Mouse (Mus musculus) MEL (cell line): ENCODE measurements around the gene Cdkn2d. TPM values are rescaled to one million over a fixed set of nuclear protein-coding genes. Genes with fewer than 3 reads are reported as not detected.

Experiments
- DNase-seq: peaks from one replicate; pipeline ENCODE4 v3.0.0; 2011; ENCODE audit warnings: low read depth, low spot score
- H3K27ac ChIP-seq: 2 replicates; pipeline ENCODE4 v1.5.1; 2012; ENCODE audit warnings: low read depth, mild to moderate bottlenecking, control low read depth, low read length, moderate library complexity; ENCODE audit not compliant: control insufficient read depth
- H3K27me3 ChIP-seq, 2 experiments: fragments of 150-350 bp in 1 of 2; sonication (generic) in 1 of 2; 2 replicates each; pipeline ENCODE4 v1.6.1; 2012; ENCODE audit warnings: low read length in 2 of 2, mild to moderate bottlenecking in 2 of 2, improper control_type of control experiment in 1 of 2, moderate library complexity in 1 of 2; ENCODE audit not compliant: insufficient read depth in 2 of 2, control insufficient read depth in 1 of 2
- H3K36me3 ChIP-seq, 2 experiments: 2 replicates each; pipeline ENCODE4 v1.6.1; 2012 to 2014; ENCODE audit warnings: low read length in 2 of 2, improper control_type of control experiment in 1 of 2, inconsistent platforms in 1 of 2, mild to moderate bottlenecking in 1 of 2; ENCODE audit not compliant: insufficient read depth in 2 of 2, control insufficient read depth in 1 of 2
- H3K4me1 ChIP-seq, 2 experiments: fragments of 150-350 bp in 1 of 2; sonication (generic) in 1 of 2; 2 replicates each; pipeline ENCODE4 v1.6.1; 2012; ENCODE audit warnings: low read length in 2 of 2, improper control_type of control experiment in 1 of 2, mild to moderate bottlenecking in 1 of 2; ENCODE audit not compliant: insufficient read depth in 2 of 2, control insufficient read depth in 1 of 2
- H3K4me3 ChIP-seq, 2 experiments: fragments of 150-350 bp in 1 of 2; sonication (generic) in 1 of 2; 2 replicates each; pipeline ENCODE4 v1.5.1; 2012; ENCODE audit warnings: low read depth in 2 of 2, low read length in 2 of 2, mild to moderate bottlenecking in 2 of 2, moderate library complexity in 2 of 2, control low read depth in 1 of 2, improper control_type of control experiment in 1 of 2; ENCODE audit not compliant: control insufficient read depth in 1 of 2, insufficient read depth in 1 of 2
- H3K79me2 ChIP-seq: 2 replicates; pipeline ENCODE4 v1.6.1; 2012; ENCODE audit warnings: mild to moderate bottlenecking, low read length, moderate library complexity; ENCODE audit not compliant: control insufficient read depth, poor library complexity, insufficient read depth
- H3K9ac ChIP-seq: 2 replicates; pipeline ENCODE4 v1.6.1; 2012; ENCODE audit warnings: low read depth, mild to moderate bottlenecking, control low read depth, low read length, moderate library complexity; ENCODE audit not compliant: control insufficient read depth, poor library complexity, severe bottlenecking
- H3K9me3 ChIP-seq: fragments of 150-350 bp; sonication (generic); replicated peaks from 2 replicates; pipeline ENCODE4 v1.6.1; 2012; ENCODE audit warnings: mild to moderate bottlenecking, low read length, improper control_type of control experiment, moderate library complexity; ENCODE audit not compliant: insufficient read depth
- CHD2 ChIP-seq: IDR thresholded peaks from 2 replicates; pipeline ENCODE4 v1.6.1; 2011; ENCODE audit warnings: low read length, improper control_type of control experiment
- E2F4 ChIP-seq: IDR thresholded peaks from 2 replicates; pipeline ENCODE4 v1.6.1; 2011; ENCODE audit warnings: low read depth, low read length, improper control_type of control experiment, borderline replicate concordance
- ELF1 ChIP-seq: IDR thresholded peaks from 2 replicates; pipeline ENCODE4 v1.6.1; 2014; ENCODE audit warnings: low read depth, mild to moderate bottlenecking, inconsistent platforms, low read length, improper control_type of control experiment, moderate library complexity
- EP300 ChIP-seq, 2 experiments: IDR thresholded peaks; 2 replicates each; pipeline ENCODE4 v1.6.1; 2011; ENCODE audit warnings: improper control_type of control experiment in 2 of 2, low read length in 2 of 2, low read depth in 1 of 2, mild to moderate bottlenecking in 1 of 2
- ETS1 ChIP-seq: IDR thresholded peaks from 2 replicates; pipeline ENCODE4 v1.6.1; 2012; ENCODE audit warnings: low read depth, mild to moderate bottlenecking, inconsistent platforms, low read length, improper control_type of control experiment, moderate library complexity
- GATA1 ChIP-seq: IDR thresholded peaks from 2 replicates; pipeline ENCODE4 v1.6.1; 2011; ENCODE audit warnings: low read depth, low read length, improper control_type of control experiment
- KAT2A ChIP-seq: conservative IDR thresholded peaks from 2 replicates; pipeline ENCODE4 v1.6.1; 2012; ENCODE audit warnings: low read depth, low read length, improper control_type of control experiment, inconsistent platforms
- MAFK ChIP-seq: IDR thresholded peaks from 2 replicates; pipeline ENCODE4 v1.6.1; 2011; ENCODE audit warnings: low read depth, mild to moderate bottlenecking, low read length, improper control_type of control experiment, borderline replicate concordance
- MAX ChIP-seq: IDR thresholded peaks from 2 replicates; pipeline ENCODE4 v1.6.1; 2011; ENCODE audit warnings: low read length, improper control_type of control experiment
- MAZ ChIP-seq: IDR thresholded peaks from 2 replicates; pipeline ENCODE4 v1.6.1; 2012; ENCODE audit warnings: low read depth, mild to moderate bottlenecking, inconsistent platforms, low read length, improper control_type of control experiment
- MEF2A ChIP-seq: IDR thresholded peaks from 2 replicates; pipeline ENCODE4 v1.6.1; 2014; ENCODE audit warnings: low read depth, mild to moderate bottlenecking, inconsistent platforms, low read length, improper control_type of control experiment; ENCODE audit not compliant: poor library complexity, insufficient replicate concordance, severe bottlenecking; ENCODE audit errors: extremely low read depth
- MXI1 ChIP-seq: IDR thresholded peaks from 2 replicates; pipeline ENCODE4 v1.6.1; 2011; ENCODE audit warnings: mild to moderate bottlenecking, low read depth, low read length, improper control_type of control experiment
- MYB ChIP-seq: IDR thresholded peaks from 2 replicates; pipeline ENCODE4 v1.6.1; 2011; ENCODE audit warnings: mild to moderate bottlenecking, low read depth, low read length, improper control_type of control experiment
- MYC ChIP-seq: IDR thresholded peaks from 2 replicates; pipeline ENCODE4 v1.6.1; 2011; ENCODE audit warnings: low read depth, mild to moderate bottlenecking, low read length, improper control_type of control experiment, moderate library complexity
- NELFE ChIP-seq: IDR thresholded peaks from 2 replicates; pipeline ENCODE4 v1.6.1; 2011; ENCODE audit warnings: low read depth, low read length, improper control_type of control experiment
- NRF1 ChIP-seq: IDR thresholded peaks from 2 replicates; pipeline ENCODE4 v1.6.1; 2014; ENCODE audit warnings: low read depth, mild to moderate bottlenecking, inconsistent platforms, low read length, improper control_type of control experiment, moderate library complexity; ENCODE audit not compliant: poor library complexity, insufficient read depth, severe bottlenecking
- POLR2AphosphoS2 ChIP-seq: IDR thresholded peaks from 2 replicates; pipeline ENCODE4 v1.6.1; 2011; ENCODE audit warnings: low read length, improper control_type of control experiment
- POLR2AphosphoS5 ChIP-seq: IDR thresholded peaks from 2 replicates; pipeline ENCODE4 v1.6.1; 2012; ENCODE audit warnings: low read depth, borderline replicate concordance, mild to moderate bottlenecking, inconsistent platforms, low read length, moderate library complexity, mixed read lengths
- UBTF ChIP-seq: IDR thresholded peaks from 2 replicates; pipeline ENCODE4 v1.6.1; 2012; ENCODE audit warnings: low read depth, mild to moderate bottlenecking, inconsistent platforms, low read length, improper control_type of control experiment, moderate library complexity, borderline replicate concordance; ENCODE audit not compliant: insufficient read depth
- ZC3H11A ChIP-seq: IDR thresholded peaks from 2 replicates; pipeline ENCODE4 v1.6.1; 2012; ENCODE audit warnings: low read depth, mild to moderate bottlenecking, inconsistent platforms, low read length, improper control_type of control experiment
- ZKSCAN1 ChIP-seq: IDR thresholded peaks from 2 replicates; pipeline ENCODE4 v1.6.1; 2012; ENCODE audit warnings: low read depth, mild to moderate bottlenecking, inconsistent platforms, low read length, improper control_type of control experiment, moderate library complexity
- ZNF384 ChIP-seq: IDR thresholded peaks from 2 replicates; pipeline ENCODE4 v1.6.1; 2012; ENCODE audit warnings: low read depth, mild to moderate bottlenecking, inconsistent platforms, low read length, improper control_type of control experiment
- polyA plus RNA-seq, 2 experiments: library from polyadenylated mRNA; stranded (reverse) in 1 of 2; unstranded in 1 of 2; fragments of >175 nt in 1 of 2; fragments of >200 nt in 1 of 2; gene quantifications; 2 replicates each; pipeline versions ENCODE4 v1.2.1 to v1.2.4; 2012; ENCODE audit warnings: low replicate concordance in 2 of 2, low read depth in 1 of 2; ENCODE audit not compliant: insufficient read length in 2 of 2, insufficient read depth in 1 of 2, missing spikeins in 1 of 2
- total RNA-seq: library from RNA; depleted of rRNA; stranded (reverse); fragments of 300-350 nt; gene quantifications from 2 replicates; pipeline ENCODE4 v1.2.3, GENCODE M21; 2012

Gene Cdkn2d
- total and polyA plus RNA-seq, 3 experiments: 40.1 to 67.9 TPM; not detected in 1

- Histone ChIP-seq H3K27ac (no peak overlapping the region), H3K9ac (no peak overlapping the region), H3K36me3 (peaks cover 0 to 6% of the 10 kb centered on the region in 2 experiments; a peak in 2 of 4 replicates), H3K4me1 (peaks cover 2 to 9% of the 10 kb centered on the region in 2 experiments; a peak in 3 of 4 replicates), H3K27me3 (no peaks in the 10 kb centered on the region; a peak in 1 of 4 replicates), H3K4me3 (no peak overlapping the region), H3K9me3 (no peaks in the 10 kb centered on the region), H3K79me2 (no peaks in the 10 kb centered on the region)
- DNase-seq: no peak
- no peak for TF ChIP-seq GATA1
- TF ChIP-seq ZNF384: no peak
- TF ChIP-seq MXI1: no peak
Observed at GRCm38 (mm10) chr9:21244428-21245112, 46.6 kb downstream of the Cdkn2d start.

DNA sequence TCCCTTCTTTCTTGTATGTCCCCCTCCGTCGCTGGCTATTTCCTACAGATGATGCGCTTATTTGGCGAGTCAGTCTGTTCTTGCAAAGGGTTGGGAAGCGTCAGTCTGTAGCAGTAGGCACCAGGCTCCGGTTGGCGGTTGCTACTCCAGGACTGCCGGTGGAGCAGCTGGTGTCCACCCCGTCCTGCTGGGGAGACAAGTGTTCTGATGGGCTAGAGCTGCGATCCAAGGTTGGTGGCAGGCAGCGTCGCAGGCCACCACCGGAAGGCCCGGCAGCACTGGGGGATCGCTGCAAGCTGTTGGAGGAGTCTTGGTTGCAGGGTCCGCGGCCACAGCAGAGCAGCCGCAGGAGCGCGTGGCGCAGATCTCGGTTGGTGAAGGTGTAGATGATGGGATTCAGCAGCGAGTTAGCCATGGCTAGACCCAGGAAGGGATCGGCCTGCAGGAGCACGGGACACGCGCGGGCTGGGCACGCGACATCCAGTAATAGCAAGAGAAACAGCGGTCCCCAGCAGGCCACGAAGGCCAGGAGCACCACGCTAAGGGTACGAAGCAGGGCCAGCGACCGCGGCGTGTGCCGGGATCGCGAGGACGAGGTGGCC is 47.3 kb downstream of the Cdkn2d start:
- no peak for TF ChIP-seq ETS1
- TF ChIP-seq MAZ: no peak
- 0 out of 2 replicates have a peak, but pooled peaks have one; percentile 5 for TF ChIP-seq ZC3H11A
- TF ChIP-seq ZKSCAN1: no peak
- TF ChIP-seq UBTF: no peak
- TF ChIP-seq GATA1: no peak
- TF ChIP-seq NELFE: no peak
- Histone ChIP-seq H3K4me1 (peaks cover 2 to 12% of the 10 kb centered on the region in 2 experiments; a peak in 3 of 4 replicates), H3K27me3 (no peaks in the 10 kb centered on the region; a peak in 1 of 4 replicates), H3K36me3 (peaks cover 0 to 6% of the 10 kb centered on the region in 2 experiments; a peak in 2 of 4 replicates), H3K79me2 (peaks cover 5% of the 10 kb centered on the region), H3K9ac (no peak overlapping the region), H3K4me3 (no peak overlapping the region), H3K27ac (no peak overlapping the region), H3K9me3 (no peaks in the 10 kb centered on the region)
- no peak for DNase-seq

DNA sequence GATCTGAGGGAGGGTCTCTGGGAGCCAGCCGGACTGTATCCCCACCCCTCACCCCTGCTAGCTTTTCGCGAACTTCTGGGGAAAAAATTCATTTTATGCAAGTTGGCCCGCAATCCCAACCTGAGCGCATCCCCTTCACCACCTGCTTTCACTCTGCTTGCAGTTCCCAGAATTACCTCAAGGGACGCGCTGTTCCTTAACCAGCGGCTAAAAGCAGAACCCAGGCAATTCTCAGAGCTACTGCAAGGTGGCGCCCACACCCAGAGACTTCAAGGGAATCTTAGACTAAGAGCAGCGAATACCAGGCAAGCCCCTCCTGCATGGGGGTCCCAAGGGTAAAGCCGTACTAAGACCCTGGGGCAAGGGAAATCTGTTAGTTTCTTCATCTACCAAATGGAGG is 49.9 kb downstream of the Cdkn2d start:
- no peaks in the 10 kb centered on the region for H3K9me3 ChIP-seq
- TF ChIP-seq NRF1 (0 out of 2 replicates have a peak, but pooled peaks have one; percentile 24), ELF1 (peak; percentile 40; the same call in 1 of the 2 replicates), UBTF (no peak), MEF2A (no peak), POLR2AphosphoS2 (peak; percentile 67; the same call in 1 of the 2 replicates), MAFK (no peak), MYC (peak; percentile 82), CHD2 (no peak), KAT2A (no peak), EP300 (IDR thresholded peaks at IDR 0.05; ENCODE audit: low read depth in 1 of 2, low read length in 2 of 2) (peak in 1 of 2 experiments; percentile 55; a peak in 1 of 4 replicates), POLR2AphosphoS5 (no peak), ETS1 (no peak; the same call in 1 of the 2 replicates), MYB (no peak), MAX (no peak), E2F4 (no peak)

More for the DNA sequence above, 49.9 kb downstream of the Cdkn2d start:
- Histone ChIP-seq H3K36me3 (peaks cover 4 to 16% of the 10 kb centered on the region in 2 experiments), H3K27me3 (no peaks in the 10 kb centered on the region), H3K79me2 (peaks cover 31% of the 10 kb centered on the region), H3K9ac (0 out of 2 replicates have a peak overlapping the region, but pooled peaks have one; percentile 7), H3K4me1 (peaks cover 12 to 23% of the 10 kb centered on the region in 2 experiments; a peak in 3 of 4 replicates), H3K4me3 (no peak overlapping the region), H3K27ac (no peak overlapping the region)
- peak; percentile 100 for DNase-seq
